Mouse (Mus musculus) bone marrow, adult 2 months (tissue): Measurements from ENCODE around the gene Tulp2.

ENCODE experiments used
- CTCF ChIP-seq: fragments of 200-500 bp; IDR thresholded peaks from 2 replicates; pipeline ENCODE4 v1.5.1; 2011; ENCODE audit warnings: low read length, control low read depth; ENCODE audit not compliant: control insufficient read depth, insufficient read depth
- POLR2A ChIP-seq: fragments of 200-500 bp; IDR thresholded peaks from 2 replicates; pipeline ENCODE4 v1.6.1; 2011; ENCODE audit warnings: low read depth, mild to moderate bottlenecking, control low read depth, low read length, borderline replicate concordance; ENCODE audit not compliant: control insufficient read depth

DNA sequence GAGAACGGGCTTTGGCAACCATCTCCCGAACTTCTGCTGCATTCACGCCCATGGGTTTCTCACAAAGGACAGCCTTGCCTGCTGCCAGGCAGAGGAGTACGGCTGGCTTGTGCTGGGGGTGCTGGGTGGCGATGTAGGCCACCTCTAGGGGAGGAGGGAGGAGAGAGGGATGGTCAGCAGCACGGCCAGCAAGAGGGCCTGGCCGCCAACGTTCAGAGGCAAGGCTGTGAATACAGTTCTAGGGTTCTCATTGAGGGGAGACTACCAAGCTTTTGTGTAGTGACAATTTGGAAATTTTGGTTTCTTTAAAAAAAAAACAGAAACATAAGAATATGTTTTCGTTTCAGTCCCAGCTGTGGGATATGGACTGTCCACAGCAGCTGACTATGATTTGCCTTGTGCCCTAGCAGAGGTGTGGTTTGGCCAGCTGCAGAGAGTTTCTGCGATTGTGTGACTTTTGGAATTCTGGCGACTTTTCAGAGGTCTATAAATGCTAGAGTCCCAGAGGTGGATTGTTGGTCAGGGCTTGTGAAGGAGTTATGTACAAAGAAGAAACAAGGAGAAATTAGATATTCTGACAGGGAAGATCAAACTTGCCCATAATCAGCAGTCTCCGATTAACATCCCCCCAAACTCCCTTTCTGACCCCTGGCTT is 5.2 kb downstream of the Tulp2 start, which contains the start of gene Gm45808:
- no peak for TF ChIP-seq CTCF
- no peak for TF ChIP-seq POLR2A
